Mouse (Mus musculus) 416B (cell line): Measurements from ENCODE around the gene Tomm34.
"Not testable (repeated sequence)": the region's sequence is repeated elsewhere in the genome, so short reads cannot be mapped to it uniquely, and the experiment has no call there.

ENCODE experiments used
- DNase-seq: peaks from one replicate; pipeline ENCODE4 v3.0.0; 2011; ENCODE audit warnings: low read depth

Tomm34 gene

GRCm38 (mm10) chr2:164076874-164077425, 6.0 kb upstream of the Tomm34 start:
- DNase-seq: no peak

DNA sequence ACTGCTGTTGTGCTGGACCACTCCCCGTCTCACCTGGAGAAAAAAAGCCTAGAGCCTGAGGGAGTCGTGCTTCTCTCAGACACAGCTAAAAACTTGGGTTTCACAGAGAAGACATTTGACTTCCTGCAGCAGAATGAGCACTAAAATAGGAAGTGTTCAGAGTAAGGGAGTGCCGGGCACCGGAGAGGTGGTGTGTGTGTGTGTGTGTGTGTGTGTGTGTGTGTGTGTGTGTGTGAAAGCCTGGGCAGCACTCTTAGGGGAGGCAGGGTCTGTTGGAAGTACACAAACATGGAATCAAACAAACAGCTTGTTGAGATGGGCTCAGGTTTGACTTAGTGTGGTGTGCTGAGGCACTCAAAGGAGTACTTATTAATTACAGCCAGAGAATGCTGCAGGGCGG, 4.1 kb upstream of the Tomm34 start:
- peak; percentile 75 for DNase-seq

DNA sequence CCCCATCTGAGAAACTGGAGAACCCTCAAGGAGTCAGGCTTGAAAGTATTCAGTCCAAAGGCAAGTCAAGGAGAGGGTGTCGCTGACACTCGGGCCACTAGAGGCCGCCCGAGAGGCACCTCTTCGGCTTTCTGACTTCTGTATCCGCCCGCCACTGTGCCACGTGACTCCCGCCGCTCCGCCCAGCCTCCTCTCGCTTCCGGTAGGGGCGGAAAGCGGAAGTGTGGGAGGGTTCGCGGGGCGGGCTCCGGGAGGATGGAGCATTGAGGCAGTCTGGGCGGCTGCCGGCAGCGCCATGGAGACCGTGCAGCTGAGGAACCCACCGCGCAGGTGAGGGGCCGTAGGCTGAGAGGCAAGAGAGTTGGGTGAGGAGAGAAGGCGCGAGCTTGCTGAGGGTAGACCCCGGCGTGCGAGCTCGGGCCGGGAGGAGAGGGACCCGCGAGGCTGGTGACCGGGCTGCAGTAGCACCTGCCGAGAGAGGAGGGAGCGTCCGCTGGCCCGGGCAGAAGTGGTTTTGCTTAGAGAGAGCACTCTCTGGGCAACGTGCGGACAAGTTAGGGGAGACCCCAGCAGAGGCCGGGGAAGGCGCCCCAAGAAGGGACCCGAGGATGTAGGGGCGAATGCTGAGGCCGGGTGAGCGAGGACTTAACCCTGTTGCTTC, 3.1 kb upstream of the Tomm34 start:
- peak; percentile 96 for DNase-seq

GRCm38 (mm10) chr2:164073120-164073519, 2.2 kb upstream of the Tomm34 start:
- no peak for DNase-seq

DNA sequence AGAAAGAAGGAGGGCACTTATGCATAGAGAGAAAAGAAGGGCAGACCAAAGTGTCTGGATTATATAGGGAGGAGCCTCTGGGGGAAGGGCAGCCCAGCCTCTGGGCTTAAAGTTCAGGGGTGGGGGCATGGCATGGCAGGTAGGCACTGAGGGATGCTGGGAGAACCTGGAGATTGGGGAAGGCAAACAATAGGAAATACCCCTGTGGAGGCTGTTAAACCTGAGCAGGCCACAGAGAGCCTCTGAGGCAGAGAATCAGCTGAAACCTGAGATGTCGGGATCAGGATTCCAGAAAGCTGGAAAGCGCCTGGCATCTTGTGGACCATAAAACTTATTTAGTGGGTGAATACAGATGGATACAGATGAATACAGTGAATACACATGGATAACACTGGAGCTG, 1.1 kb upstream of the Tomm34 start:
- no peak for DNase-seq

DNA sequence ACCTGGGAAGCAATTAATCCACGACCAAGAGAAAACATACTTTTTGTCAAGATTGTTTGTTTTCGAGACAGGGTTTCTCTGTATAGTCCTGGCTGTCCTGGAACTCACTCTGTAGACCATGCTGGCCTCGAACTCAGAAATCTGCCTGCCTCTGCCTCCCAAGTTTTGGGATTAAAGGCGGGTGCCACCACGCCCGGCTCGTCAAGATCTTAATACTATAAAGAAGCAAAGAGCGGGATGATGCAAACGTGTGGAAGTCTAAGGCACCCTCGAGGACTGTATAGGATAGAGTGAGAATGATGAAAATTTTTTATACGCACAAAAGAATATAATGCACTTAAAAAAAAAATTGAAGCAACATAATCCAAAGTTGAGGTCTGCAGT, 460 bp upstream of the Tomm34 start:
- DNase-seq: not testable (repeated sequence)

DNA sequence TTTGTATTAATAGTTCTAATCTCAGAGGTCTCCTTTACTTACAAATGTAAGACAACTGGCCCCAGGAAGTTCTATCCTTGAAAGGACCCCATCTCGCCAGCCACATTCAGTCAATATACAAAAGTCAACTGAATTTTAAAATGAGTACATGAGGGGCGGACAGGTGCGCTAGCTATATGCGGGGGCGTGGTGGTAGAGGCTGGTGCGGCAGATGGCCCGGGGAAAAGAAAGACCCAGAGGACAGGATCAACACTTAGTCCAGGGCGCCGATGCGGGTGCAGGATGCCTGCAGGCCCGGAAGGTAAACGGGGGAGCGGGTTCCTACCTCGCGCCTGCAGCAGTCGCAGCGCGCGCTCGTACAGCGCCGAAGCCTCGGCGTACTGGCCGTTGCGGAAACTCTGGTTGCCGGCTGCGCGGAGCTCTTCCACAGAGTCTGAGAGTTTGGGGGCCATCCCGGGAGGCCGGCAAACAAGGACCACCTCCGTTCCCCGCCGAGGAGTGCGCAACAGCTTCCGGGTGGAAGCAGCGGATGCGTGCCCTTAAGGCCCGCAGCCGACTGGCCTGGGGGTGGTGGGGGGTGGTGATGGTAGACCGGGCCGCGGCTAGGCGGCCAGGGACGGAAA, 716 bp downstream of the Tomm34 start, which contains the start of gene Stk4:
Stk4 (plus strand) TSS at position 181 of the 623 bp plus-strand sequence.
- no peak for DNase-seq

DNA sequence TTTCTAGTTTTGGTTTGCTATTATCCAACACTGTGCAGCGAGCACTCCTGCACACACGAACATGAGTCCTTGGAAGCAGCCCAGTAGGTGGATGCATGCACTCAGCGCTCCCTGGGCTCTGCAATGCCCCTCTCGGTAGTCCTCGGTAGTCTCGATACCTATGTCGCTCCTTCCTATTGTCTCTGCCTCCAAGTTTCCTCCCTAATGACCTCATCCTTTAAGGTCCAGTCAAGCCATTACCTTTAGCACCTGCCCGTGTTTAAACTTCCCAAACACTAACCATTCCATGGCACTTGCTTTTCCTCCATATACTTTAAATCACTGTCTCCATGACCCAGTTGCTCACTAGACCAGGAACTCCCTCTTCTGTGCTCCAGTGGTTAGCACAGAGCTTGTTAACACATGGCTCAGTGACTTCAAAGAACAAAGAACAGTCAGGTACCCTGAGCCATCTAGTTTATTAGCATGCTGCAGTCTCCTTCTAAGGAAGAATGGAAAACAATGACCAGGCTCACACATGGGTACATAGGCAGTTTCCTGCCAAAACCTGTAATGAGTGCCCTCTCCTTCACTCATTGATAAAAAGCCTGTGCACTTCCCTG, 11.2 kb downstream of the Tomm34 start:
- no peak for DNase-seq

GRCm38 (mm10) chr2:164054671-164055070, 16.3 kb downstream of the Tomm34 start:
- DNase-seq: no peak

GRCm38 (mm10) chr2:164053767-164054166, 17.2 kb downstream of the Tomm34 start:
- DNase-seq: no peak

DNA sequence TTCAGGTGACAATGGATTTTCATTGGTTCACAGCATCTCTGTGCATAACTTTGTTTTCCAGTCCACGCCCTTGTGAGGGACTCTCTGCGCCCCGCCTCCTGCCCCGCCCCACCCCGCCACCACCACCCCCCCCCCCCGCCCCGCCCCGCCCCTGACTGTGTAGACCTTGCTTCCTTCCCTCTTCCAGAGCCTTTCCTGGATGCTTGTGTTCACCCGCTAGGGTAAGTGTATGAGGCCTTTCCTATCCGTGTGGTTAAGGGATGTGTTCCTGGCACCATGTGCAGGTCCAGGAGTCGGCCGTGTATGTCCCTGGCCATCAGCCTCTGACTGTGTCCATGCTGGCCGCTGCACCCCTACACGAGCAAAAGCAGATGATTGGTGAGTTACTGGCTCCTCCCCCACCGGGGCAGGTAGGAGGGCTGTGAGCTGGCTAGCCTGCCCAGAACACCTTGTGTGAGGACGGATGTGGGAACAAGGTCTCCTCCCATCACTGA, 23.7 kb downstream of the Tomm34 start:
- peak; percentile 26 for DNase-seq

GRCm38 (mm10) chr2:164041523-164041922, 29.4 kb downstream of the Tomm34 start:
- no peak for DNase-seq

- DNase-seq: peak; percentile 84
Observed at GRCm38 (mm10) chr2:164040949-164041348, 30.0 kb downstream of the Tomm34 start.

DNA sequence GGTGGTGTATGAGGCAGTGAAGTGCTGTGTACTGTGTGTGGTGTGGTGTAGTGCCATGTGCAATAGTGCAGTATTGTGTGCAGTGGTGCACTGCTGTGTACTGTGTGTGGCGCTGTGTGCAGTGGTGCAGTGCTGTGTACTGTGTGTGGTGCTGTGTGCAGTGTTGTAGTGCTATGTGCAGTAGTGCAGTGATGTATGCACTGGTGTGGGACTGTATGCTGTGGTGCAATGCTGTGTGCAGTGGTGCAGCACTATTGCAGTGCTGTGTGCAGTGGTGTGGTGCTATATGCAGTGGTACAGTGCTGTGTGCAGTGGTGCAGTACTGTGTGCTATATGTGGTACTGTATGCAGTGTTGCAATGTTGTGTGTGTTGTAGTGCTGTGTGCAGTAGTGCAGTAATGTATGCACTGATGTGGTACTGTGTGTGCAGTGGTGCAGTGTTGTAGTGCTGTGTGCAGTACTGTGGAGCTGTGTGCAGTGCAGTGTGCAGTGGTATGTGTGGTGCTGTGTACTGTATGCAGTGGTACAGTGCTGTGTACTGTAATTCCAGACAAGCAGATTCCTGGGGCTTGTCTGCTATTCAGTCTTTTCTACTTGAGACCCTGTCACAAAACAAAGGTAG, 32.5 kb downstream of the Tomm34 start:
- no peak for DNase-seq

DNA sequence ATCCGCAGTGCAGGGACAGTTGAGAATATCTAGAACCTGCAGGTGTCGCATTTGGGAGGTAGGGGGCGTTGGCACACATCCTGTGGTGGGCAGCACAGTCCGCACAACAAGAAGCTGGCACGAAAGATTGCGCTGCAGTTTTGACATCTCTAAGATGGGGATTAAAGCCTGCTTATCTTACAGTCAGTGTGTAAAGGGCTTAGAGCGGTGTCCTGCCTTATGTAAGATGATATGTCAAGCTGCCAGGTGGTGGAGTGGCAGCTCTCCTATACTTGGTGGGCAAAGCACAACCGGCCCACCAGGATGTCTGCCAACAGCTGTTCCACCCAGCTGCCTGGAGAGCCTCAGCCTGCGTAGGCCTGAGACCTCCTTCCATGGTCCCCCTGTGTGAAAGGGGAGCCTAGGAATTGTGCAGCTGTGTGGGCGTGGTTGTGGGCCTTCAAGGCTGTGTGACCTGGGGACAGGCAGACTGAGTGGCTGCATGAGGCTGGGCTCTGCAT, 34.4 kb downstream of the Tomm34 start:
- peak; percentile 42 for DNase-seq

DNA sequence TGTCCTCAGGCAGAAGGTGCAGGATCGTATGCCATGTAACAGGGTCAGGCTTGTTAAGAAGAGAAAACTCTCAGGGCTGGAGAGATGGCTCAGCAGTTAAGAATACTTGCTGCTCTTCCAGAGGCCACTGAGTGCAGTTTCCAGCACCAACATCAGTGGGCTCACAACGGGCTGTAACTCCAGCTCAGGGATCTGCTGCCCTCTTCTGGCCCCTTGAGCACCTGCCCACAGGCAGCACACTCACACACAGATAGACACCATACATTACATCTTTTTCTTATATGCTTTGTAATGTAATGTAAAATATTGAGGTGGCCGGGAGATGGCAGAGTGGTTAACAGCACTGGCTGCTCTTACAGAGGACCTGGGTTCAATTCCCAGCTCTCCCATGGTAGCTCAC, 38.0 kb downstream of the Tomm34 start:
- DNase-seq: no peak

- DNase-seq: no peak
Observed at GRCm38 (mm10) chr2:164031147-164031546, 39.8 kb downstream of the Tomm34 start.

DNA sequence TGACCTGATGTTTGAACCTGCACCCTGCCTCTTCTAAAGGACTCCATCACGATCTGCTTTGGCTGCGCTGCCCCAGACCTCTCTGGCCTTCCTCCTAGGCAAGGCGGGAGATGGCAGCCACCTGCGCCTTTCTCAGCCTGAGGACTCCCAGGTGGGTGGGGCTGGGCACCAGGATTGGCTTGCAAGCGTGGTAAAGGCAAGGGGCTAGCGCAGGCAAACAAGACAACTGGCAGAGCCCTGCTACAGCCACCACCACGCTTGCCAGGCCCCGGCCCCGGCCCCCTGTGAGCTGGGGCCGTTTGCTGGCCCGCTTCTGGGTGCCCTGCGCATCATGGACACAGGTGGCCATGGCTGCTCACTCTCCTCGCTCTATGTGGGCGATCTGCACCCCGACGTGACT, 45.8 kb downstream of the Tomm34 start, which contains the start of gene Pabpc1l:
Pabpc1l (plus strand) TSS at position 301 of the 400 bp plus-strand sequence.
- no peak for DNase-seq

GRCm38 (mm10) chr2:164022104-164022503, 48.9 kb downstream of the Tomm34 start:
- DNase-seq: peak; percentile 53

- DNase-seq: no peak
Observed at GRCm38 (mm10) chr2:164019943-164020342, 51.0 kb downstream of the Tomm34 start.

DNA sequence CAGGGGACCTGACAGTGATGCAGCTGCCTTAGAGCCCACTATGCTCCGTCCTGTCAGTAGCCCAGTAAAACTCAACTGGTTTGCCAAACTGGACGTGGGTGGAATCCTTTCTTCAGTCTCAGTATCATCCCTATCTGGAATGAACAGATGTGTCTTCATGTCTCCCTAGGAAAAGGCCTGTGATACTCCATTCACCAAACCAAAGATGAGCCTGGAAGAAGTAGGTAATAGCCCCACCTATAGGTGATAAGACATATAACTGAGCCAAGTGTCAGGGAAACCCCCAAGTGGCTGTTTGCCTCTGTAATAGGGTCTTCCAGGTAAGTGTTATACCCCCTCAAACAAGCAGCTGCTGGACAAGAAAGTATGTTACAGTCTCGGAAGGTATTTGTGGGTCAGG, 52.1 kb downstream of the Tomm34 start:
- peak; percentile 42 for DNase-seq

DNA sequence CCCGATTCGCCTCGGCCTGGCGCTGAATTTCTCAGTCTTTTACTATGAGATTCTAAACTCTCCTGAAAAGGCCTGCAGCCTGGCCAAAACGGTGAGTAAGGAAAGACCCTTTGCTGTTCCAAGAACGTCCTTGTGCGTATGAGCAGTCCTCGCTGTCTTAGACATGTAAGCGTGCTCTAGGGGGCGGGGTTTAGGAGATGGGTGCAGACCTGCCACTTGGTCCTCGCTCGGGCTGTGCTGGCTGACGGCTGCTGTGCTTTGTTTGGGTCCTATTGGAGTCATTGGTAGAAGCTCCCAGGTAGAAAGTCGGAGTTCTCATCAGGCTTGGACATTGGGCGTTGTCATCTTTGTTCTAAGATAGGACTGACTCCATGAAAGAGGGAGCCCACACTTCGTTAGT, 55.7 kb downstream of the Tomm34 start:
- no peak for DNase-seq
